Mouse (Mus musculus) mouse embryonic stem cell (cell line): ENCODE measurements around the gene Glis2.

Experiments used
- in situ Hi-C, 2 experiments: fragments of 300-500 bp; cut with MboI; formaldehyde crosslinking; loops; 1 replicate in 1 of 2; 3 replicates in 1 of 2; pipeline ENCODE4 v1.14.3; 2019 to 2020; ENCODE audit warnings: low sequenced_read_pairs in 2 of 2, low pct_unique_long_range_greater_than_20kb in 1 of 2, mixed read lengths in 1 of 2; ENCODE audit not compliant: unreplicated experiment in 1 of 2

Glis2 gene

GRCm38 (mm10) chr16:4598891-4599543, 4.5 kb downstream of the Glis2 start:
- in situ Hi-C loops: no loop called here

DNA sequence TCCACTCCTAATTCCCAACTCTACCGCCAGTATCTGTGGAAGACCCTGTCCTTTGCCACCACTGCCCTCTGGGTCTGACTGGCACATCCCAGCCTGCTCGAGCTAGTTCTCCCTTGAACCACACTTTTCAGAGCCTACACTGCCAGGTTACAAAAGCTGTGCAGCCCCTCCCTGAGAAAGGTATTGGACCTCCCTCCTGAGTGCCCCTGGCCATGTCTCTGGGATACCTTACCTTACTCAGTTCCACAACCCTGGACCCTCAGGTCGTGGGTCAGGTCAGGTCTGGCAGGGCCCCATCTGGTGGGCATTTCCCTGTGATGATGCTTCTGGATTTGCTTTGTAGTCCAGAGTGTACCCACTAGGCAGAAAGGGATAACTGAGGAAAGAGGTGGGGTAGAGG, 5.1 kb downstream of the Glis2 start:
- in situ Hi-C loops: no loop called here

GRCm38 (mm10) chr16:4600701-4601310, 6.3 kb downstream of the Glis2 start:
- in situ Hi-C loops: no loop called here

DNA sequence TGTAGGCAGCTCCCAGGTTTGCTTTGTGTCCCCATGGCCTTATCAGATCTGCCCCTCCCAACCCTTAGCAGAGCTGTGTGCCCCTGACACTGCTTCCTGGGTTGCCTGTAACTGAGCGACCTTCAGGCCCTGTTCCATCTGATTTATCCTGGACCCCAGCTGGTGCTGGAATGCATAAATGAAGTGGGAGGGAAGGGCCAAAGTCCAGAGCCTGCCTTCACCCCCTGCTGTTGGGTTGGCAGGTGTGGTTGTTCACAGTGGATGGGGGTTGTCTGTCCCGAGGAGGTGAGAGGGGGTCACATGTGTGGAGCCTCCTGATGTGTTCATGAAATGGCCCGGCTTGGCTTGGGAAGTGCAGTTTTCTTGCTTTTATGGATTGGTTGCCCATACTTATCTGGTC, 7.7 kb downstream of the Glis2 start:
- in situ Hi-C loops: no loop called here

DNA sequence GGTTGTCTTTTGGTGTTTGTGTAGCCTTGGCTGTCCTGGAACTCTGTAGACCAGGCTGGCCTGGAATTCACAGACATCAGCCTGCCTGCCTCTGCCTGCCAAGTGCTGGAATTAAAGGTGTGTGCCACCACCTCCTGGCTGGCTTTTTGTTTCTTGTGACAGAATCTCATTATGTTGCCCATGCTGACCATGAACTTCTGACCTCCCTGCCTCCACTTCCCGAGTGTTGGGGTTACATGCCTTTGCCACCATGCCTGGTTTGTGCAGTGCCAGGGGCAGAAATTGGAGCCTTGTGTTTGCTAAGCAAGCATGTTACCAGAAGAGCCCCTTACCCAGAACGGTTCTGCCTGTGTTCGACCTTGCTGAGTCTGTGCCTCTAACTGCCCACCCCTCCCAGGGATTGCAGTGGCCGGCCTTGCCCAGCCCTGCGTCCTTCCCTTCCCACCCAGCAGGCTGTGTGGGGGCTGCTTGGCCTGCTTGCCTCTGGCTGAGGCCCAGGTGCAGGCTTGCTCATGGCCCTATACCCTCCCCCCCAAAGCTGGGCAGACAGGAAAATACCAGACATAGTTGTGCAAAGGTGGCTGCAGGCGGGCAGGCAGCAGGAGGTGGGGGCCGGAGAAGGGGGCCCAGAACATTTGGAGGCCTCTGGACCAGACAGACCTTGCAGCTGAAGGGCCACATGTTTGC, 8.4 kb downstream of the Glis2 start:
- in situ Hi-C loops: no loop called here

DNA sequence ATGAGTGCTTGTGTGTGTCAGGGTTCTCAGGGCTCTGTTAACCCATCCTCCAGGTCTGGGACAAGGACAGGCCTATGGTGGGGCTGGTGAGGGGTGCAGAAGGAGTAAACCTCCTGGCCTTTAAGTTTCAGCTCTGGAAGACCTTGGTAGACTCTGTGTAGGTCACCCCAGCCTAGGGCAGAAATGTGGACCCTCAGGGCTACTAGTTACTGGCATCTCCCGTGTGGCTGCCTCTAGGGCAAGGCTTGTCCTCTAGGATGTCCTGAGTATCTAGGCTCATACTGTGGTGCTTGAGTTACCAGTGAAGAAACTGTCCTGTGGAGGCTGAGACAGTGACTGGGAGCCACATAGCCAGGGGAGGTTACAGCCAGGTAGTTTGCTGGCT, 8.9 kb downstream of the Glis2 start:
- in situ Hi-C loops: no loop called here

DNA sequence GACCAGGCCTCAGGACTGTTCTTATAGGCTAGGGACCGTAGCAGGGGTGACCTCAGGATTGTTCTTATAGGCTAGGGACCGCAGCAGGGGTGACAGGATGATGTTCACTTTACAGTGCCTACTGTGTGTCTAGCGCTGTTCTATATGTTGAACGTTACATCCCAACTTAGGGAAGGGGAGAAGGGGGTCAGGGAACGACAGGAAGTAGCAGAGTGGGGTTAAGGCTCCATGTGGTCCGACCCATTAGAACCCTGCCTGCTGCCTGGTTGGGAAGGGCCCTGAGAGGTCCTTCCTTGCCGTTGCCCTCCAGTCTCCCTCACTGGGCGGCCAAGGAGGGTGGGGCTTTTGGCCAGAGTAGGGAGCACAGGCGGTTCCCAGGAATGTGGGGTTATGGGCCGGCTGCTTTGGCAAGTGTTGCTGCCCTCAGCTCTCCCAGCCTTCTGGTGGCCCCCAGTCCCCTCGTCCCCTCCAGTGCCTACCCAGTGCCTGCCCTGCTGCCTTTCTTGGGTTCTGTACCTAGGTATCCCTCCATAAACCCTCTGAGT, 9.9 kb downstream of the Glis2 start:
- in situ Hi-C loops: no loop called here

- in situ Hi-C loops: no loop called here
Observed at GRCm38 (mm10) chr16:4605514-4606131, 11.1 kb downstream of the Glis2 start.

- in situ Hi-C loops: no loop called here
Observed at GRCm38 (mm10) chr16:4606431-4607084, 12.0 kb downstream of the Glis2 start.

DNA sequence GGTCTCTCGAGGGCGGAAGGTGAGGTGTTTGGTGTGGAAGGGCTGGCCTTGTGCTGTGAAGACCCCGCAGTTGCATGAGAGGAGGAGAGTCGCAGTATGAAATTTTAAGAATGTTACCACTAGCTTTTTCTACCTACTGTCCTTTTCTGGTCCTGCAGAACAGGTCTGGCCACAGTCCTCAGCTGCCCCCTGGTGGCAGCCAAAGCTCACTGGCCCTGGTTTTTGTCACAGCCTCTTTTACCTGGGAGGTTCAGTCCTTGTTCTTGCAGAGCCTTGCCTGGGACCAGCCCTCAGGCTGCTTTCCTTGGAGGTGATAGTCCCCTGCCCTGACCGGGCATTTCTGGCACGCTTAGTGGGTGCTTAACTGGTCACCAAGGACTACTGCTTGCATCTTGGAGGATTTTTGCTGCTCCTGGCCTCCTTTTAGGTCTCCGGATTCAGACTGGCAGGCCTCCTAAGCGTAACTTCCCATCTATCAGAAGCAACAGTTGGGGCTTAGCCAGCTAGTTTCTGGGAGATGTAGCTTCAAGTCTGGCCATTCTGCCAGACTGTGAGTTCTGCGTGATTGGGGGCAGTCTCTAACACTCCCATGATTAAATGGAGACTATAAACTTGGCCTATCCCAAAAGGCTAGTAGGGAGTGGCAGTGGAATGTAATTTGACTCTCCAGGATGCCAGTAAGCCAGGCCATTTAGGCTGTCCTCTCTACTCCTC, 13.5 kb downstream of the Glis2 start:
- in situ Hi-C loops: no loop called here

DNA sequence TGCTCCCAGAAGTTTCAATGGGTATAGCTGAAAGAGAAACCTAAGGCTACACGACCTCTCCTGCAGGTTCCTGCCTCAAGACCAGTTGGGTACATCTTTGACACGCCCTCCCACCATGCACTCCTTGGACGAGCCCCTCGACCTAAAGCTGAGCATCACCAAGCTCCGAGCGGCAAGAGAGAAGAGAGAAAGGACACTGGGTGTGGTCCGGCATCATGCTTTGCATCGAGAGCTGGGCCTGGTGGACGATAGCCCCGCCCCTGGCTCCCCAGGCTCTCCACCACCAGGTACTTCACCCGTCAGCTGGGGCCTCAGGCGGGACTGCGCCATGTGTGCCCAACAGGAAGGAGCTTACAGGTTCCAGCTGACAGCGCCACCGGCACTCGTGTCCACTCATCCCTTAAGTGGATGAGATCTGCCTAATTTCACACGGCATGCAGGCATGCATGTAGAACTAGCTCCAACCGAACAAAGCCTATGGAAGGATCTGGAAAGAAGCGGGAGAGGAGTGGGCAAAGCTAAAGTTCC, 14.1 kb downstream of the Glis2 start:
- in situ Hi-C loops: no loop called here

- in situ Hi-C loops: no loop called here
Observed at GRCm38 (mm10) chr16:4611193-4611592, 16.7 kb downstream of the Glis2 start.

DNA sequence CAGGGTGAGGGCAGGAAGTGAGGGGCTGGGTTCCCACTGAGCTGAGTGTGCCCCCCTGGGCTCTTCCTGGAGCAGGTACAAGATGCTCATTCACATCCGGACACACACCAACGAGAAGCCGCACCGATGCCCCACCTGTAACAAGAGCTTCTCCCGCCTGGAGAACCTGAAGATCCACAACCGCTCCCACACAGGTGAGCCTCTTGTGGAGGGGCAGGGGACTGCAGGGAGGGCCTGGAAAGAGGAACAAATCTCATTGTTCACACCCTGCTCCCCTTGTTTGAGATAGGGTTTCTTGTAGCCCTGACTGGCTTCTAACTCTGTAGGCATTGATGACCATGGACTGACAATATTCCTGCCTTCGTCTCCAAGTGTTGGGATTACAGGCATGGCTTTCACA, 17.2 kb downstream of the Glis2 start:
- in situ Hi-C loops: no loop called here

- in situ Hi-C loops: no loop called here
Observed at GRCm38 (mm10) chr16:4613736-4614135, 19.2 kb downstream of the Glis2 start.

DNA sequence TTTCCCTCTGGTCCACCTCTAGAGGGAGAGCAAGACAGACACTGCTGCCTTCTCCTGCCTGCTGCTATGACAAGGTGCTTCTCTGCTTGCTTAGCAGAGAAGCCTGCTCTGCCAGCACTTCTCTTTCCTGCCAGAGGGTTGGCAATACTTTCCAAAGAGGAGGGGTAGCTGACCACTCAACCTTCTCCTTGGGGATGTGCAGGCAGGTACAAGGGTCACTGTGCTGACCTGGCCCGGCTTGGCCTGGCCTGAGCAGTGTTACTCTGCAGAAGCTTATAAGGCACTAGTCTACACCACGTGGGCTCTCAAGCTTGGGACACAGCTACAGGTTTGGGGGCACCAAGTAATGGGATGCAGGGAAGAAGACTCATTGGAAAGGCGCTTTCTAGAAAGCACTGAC, 20.1 kb downstream of the Glis2 start:
- in situ Hi-C loops: loop anchor here (5.0 kb wide), 2 partner anchors 42 to 47 kb away; no protein-coding TSS in a partner anchor

- in situ Hi-C loops: loop anchor here (5.0 kb wide), 2 partner anchors 43 to 48 kb away; no protein-coding TSS in a partner anchor
Observed at GRCm38 (mm10) chr16:4615297-4615696, 20.8 kb downstream of the Glis2 start.

GRCm38 (mm10) chr16:4616829-4617228, 22.3 kb downstream of the Glis2 start:
- in situ Hi-C loops: loop anchor here (5.0 kb wide), 2 partner anchors 45 to 50 kb away; no protein-coding TSS in a partner anchor

GRCm38 (mm10) chr16:4624074-4624473, 29.6 kb downstream of the Glis2 start:
- in situ Hi-C loops: no loop called here
